Mouse (Mus musculus) forebrain, embryonic 14.5 days (tissue): ENCODE data around the gene Zfp768. TPM values are rescaled to one million over a fixed set of nuclear protein-coding genes. Genes with fewer than 3 reads are reported as not detected.
"Not testable (repeated sequence)": the region's sequence is repeated elsewhere in the genome, so short reads cannot be mapped to it uniquely, and the experiment has no call there.

ENCODE experiments used
- ATAC-seq: fragments of 200-750 bp; cut with Nextera tagmentation; 2 replicates; pipeline ENCODE4 v1.8.0; 2017; ENCODE audit warnings: mild to moderate bottlenecking, moderate library complexity
- DNase-seq: peaks from one replicate; pipeline ENCODE4 v3.0.0-alpha.2; 2015; ENCODE audit warnings: low spot score
- H3K27ac ChIP-seq: fragments of 300-500 bp; sonication (generic); 2 replicates; pipeline ENCODE4 v1.5.1; 2014; ENCODE audit warnings: low read depth, mild to moderate bottlenecking, control low read depth, low read length, moderate library complexity
- H3K27me3 ChIP-seq: fragments of 300-500 bp; sonication (generic); replicated peaks from 2 replicates; pipeline ENCODE4 v1.6.1; 2014; ENCODE audit warnings: low read length, control low read depth, mixed read lengths; ENCODE audit not compliant: control insufficient read depth, insufficient read depth
- H3K36me3 ChIP-seq: fragments of 300-500 bp; sonication (generic); 2 replicates; pipeline ENCODE4 v1.6.1; 2014; ENCODE audit warnings: low read length, control low read depth; ENCODE audit not compliant: control insufficient read depth, insufficient read depth
- H3K4me1 ChIP-seq: fragments of 300-500 bp; sonication (generic); 2 replicates; pipeline ENCODE4 v1.6.1; 2014; ENCODE audit warnings: antibody characterized with exemption, low read length, control low read depth; ENCODE audit not compliant: control insufficient read depth, insufficient read depth
- H3K4me2 ChIP-seq: fragments of 300-500 bp; sonication (generic); 2 replicates; pipeline ENCODE4 v1.6.1; 2014; ENCODE audit warnings: mild to moderate bottlenecking, control low read depth, low read length
- H3K4me3 ChIP-seq: fragments of 300-500 bp; sonication (generic); 2 replicates; pipeline ENCODE4 v1.5.1; 2014; ENCODE audit warnings: low read depth, low read length, control low read depth
- H3K9ac ChIP-seq: fragments of 300-500 bp; sonication (generic); 2 replicates; pipeline ENCODE4 v1.6.1; 2014; ENCODE audit warnings: mild to moderate bottlenecking, low read length, control low read depth, moderate library complexity
- H3K9me3 ChIP-seq: fragments of 300-500 bp; sonication (generic); replicated peaks from 2 replicates; pipeline ENCODE4 v1.6.1; 2016; ENCODE audit warnings: low read length, control low read depth, mixed read lengths; ENCODE audit not compliant: control insufficient read depth
- WGBS: fragments of 180-500 bp; shearing (Covaris S2); extraction: QIAGEN DNeasy Blood & Tissue Kit; methylation state at CpG from one replicate; pipeline ENCODE4 v1.1.7; 2014; 5-methylcytosine and 5-hydroxymethylcytosine counted together
- polyA plus RNA-seq: library from polyadenylated mRNA; unstranded; fragments of >200 nt; fragmentation: Nextera tagmentation; extraction: Ambion mirVana; gene quantifications from 2 replicates; pipeline ENCODE4 v1.2.1, GENCODE M21; 2014

The Zfp768 gene
- polyA plus RNA-seq, 1 experiment from 2014 or later: 3.5 TPM

DNA sequence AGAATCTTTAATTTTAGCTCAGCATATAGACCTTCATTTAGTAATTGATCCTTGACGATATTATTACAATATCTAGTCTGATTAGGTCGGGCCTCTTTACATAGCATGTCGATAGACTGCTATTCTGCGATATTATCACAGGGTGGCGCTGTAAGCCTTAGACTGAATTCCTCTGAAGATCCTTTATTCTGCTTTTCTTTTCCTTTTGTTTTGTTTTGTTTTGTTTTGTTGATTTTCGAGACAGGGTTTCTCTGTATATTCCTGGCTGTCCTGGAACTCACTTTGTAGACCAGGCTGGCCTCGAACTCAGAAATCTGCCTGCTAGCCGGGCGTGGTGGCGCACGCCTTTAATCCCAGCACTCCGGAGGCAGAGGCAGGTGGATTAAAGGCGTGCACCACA lies 17.0 kb upstream of the Zfp768 start:
- H3K4me2 ChIP-seq: peak overlapping the region; percentile 37
- not testable (repeated sequence) for H3K9me3 ChIP-seq, H3K9ac ChIP-seq, H3K27me3 ChIP-seq, H3K27ac ChIP-seq, H3K4me1 ChIP-seq, H3K4me3 ChIP-seq, ATAC-seq, H3K36me3 ChIP-seq
- DNase-seq: peak; percentile 85
- 10% methylated on average over 13 of the region's 13 CpGs for WGBS

DNA sequence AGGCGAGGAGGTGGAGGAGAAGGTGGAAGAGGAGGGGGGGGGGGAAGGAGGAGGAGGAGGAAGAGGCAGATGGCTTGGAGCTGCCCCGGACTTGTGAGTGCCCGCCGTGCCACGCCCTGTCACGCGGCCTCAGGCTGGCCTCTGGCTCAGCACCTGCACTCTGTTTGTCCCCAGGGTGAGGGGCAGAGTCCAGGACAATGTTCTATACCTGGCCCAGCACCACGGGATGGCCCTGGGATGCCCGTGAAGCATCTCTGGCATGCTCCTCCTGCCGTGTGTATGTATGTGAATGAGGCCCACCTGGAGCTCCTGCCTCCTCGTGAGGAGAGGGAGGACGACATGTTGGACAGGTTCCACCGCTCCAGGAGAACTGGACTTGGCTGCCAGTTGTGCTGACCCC lies 16.1 kb upstream of the Zfp768 start:
- H3K27ac ChIP-seq: no peak overlapping the region
- H3K4me1 ChIP-seq: peaks cover 2% of the 10 kb centered on the region; the same call in 1 of the 2 replicates
- H3K36me3 ChIP-seq: no peaks in the 10 kb centered on the region
- no peak for ATAC-seq
- no peak for DNase-seq
- 52% methylated on average over 13 of the region's 13 CpGs for WGBS
- H3K9ac ChIP-seq: no peak overlapping the region
- no peaks in the 10 kb centered on the region for H3K27me3 ChIP-seq
- no peaks in the 10 kb centered on the region for H3K9me3 ChIP-seq
- no peak overlapping the region for H3K4me3 ChIP-seq
- H3K4me2 ChIP-seq: no peak overlapping the region

DNA sequence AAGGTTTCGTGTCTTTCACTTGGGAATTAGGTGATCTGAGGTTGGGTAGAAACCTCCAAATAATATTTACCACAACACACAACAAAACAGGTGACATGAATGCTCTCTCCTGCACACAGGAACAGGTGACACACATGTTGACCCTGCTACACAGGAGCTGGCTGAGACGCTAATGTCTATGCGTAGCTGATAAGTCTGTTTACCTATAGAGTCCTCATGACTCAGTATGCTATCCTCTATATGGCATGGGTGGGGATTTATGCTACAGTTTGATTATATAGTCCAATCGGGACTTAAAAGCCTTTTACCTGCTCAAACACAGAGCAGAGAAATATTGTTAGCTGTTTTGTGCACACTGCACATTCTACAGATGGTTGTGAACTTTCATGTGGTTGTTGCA lies 14.9 kb upstream of the Zfp768 start:
- H3K9me3 ChIP-seq: no peaks in the 10 kb centered on the region
- peaks cover 2% of the 10 kb centered on the region; the same call in 1 of the 2 replicates for H3K4me1 ChIP-seq
- H3K36me3 ChIP-seq: no peaks in the 10 kb centered on the region
- no peak for ATAC-seq
- WGBS: 77% methylated on average over 4 of the region's 4 CpGs
- DNase-seq: no peak
- no peak overlapping the region for H3K9ac ChIP-seq
- no peak overlapping the region for H3K4me2 ChIP-seq
- H3K4me3 ChIP-seq: no peak overlapping the region
- no peak overlapping the region for H3K27ac ChIP-seq
- no peaks in the 10 kb centered on the region for H3K27me3 ChIP-seq

DNA sequence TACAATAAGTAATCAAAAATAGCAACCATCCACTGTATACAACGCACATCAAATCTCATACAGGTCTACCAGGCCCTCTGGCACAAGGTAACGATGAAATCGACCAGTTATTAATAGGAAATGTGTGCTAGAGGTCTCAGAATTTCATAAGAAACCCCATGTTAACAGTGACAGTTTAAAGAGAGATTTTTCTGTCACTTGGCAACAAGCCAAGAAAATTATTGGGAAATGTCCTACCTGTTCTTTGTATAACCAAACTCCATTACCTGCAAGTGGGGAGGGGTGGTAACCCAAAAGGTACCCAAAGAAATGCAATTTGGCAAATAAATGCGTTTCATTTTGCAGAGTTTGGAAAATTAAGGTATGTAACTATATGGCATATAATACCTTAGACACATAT lies 13.1 kb upstream of the Zfp768 start:
- no peak overlapping the region for H3K9ac ChIP-seq
- DNase-seq (no peak), ATAC-seq (no peak)
- H3K9me3 ChIP-seq: no peaks in the 10 kb centered on the region
- H3K4me1 ChIP-seq: no peaks in the 10 kb centered on the region; the same call in 1 of the 2 replicates
- H3K27me3 ChIP-seq: no peaks in the 10 kb centered on the region
- no peaks in the 10 kb centered on the region for H3K36me3 ChIP-seq
- WGBS: 74% methylated on average over 4 of the region's 4 CpGs
- H3K4me2 ChIP-seq: no peak overlapping the region
- H3K27ac ChIP-seq: no peak overlapping the region
- H3K4me3 ChIP-seq: no peak overlapping the region

DNA sequence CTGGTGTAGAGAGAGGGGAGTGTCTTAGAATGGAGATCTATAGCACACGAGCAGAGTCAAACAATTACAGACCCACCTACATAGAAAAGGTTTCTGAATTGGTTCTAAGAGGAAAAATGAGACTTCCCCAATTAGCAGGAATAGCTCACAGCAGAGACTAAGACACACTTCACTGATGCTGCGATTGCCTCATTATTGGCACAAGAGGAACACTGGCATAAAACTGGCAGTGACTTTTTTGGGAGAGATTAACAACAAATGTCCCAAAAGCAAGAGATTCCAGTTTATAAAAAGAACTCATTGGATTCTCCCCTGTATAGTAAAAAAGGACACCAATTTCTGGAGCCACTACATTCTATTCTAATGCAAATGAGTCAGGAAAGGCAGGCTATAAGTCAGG lies 12.5 kb upstream of the Zfp768 start:
- WGBS: 26% methylated on average over 2 of the region's 2 CpGs
- Histone ChIP-seq H3K9me3 (no peaks in the 10 kb centered on the region), H3K4me1 (no peaks in the 10 kb centered on the region), H3K36me3 (no peaks in the 10 kb centered on the region), H3K9ac (no peak overlapping the region), H3K4me3 (no peak overlapping the region), H3K27ac (no peak overlapping the region), H3K27me3 (no peaks in the 10 kb centered on the region), H3K4me2 (no peak overlapping the region)
- ATAC-seq: no peak
- DNase-seq: no peak

DNA sequence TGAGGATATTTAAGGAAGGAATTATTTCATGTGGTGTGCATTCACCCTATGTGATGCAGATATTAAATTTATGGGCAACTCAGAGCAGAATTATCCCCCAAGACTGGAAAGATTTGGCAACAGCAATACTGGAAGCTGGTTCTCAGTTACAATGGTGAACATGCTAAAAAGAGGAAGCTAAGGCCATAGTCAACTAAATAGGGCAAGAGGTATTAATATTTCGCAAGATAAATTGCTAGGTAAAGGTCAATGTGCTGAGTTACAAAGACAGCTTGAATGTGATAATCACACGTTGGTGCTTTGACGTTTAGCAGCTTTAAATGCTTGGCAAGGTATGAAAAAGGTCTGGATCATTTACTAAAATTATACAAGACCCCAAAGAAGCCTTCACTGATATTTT lies 10.4 kb upstream of the Zfp768 start:
- no peaks in the 10 kb centered on the region for H3K4me1 ChIP-seq
- no peaks in the 10 kb centered on the region for H3K27me3 ChIP-seq
- 72% methylated on average over 3 of the region's 3 CpGs for WGBS
- ATAC-seq: no peak
- H3K9ac ChIP-seq: no peak overlapping the region
- H3K4me3 ChIP-seq: no peak overlapping the region
- no peak for DNase-seq
- no peak overlapping the region for H3K4me2 ChIP-seq
- no peaks in the 10 kb centered on the region for H3K9me3 ChIP-seq
- no peaks in the 10 kb centered on the region for H3K36me3 ChIP-seq
- no peak overlapping the region for H3K27ac ChIP-seq

DNA sequence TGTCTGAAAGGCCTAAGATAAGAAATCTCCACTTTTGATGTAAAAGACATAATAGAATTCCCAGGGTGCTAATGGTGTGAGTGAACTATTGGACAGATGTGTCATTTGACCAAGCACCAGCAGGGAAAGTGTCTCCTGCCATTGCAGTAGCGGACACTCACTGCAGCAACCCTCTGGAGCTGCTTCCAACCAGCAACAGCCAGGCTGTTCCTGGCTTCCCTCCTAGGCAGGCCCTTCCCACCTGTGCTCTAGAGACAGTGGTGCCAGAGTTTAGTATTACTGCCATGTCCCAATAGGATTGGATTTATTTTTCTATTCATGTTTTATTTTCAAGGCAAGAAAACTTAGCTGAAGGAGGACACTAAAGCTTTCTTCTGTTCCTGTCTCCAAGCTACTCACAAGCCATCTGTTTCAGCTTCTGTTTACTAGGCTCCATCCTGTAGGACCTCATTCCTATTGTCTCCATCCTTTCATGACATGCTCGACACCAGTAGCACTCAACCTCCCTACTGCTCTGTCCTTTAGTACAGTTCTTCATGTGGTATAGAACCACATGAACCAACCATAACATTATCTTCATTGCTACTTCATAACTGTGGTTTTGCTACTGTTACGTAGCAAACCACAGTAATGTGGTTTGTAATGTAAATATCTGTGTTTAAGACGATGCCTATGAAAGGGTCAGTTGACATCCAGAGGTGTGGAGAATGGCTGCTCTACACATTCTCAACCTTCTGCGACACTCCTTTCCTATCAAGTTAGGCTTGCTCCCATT lies 6.0 kb upstream of the Zfp768 start:
- no peaks in the 10 kb centered on the region for H3K9me3 ChIP-seq
- ATAC-seq (no peak), DNase-seq (no peak)
- no peaks in the 10 kb centered on the region for H3K27me3 ChIP-seq
- no peak overlapping the region for H3K4me3 ChIP-seq
- no peak overlapping the region for H3K9ac ChIP-seq
- H3K27ac ChIP-seq: no peak overlapping the region
- no peaks in the 10 kb centered on the region for H3K4me1 ChIP-seq
- no peaks in the 10 kb centered on the region for H3K36me3 ChIP-seq
- no peak overlapping the region for H3K4me2 ChIP-seq
- WGBS: 89% methylated on average over 5 of the region's 5 CpGs

DNA sequence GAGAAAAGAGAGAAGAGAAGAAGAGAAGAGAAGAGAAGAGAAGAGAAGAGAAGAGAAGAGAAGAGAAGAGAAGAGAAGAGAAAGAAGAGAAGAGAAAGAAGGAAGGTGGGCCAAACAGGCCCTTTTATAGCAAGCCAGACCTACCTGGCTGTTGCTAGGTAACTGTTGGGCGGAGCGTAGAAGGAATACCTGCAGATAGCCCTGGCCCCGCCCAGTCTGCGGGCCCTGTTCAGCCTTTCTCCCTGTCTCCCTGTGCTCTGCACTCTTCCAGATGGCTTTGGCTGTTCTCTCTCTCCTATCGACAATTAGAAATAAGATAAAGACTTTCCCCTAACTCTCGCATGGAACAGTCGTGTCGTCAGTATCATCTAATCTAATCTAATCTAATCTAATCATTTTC lies 1.3 kb upstream of the Zfp768 start:
- Histone ChIP-seq H3K27me3 (no peaks in the 10 kb centered on the region), H3K4me2 (peak overlapping the region; percentile 68), H3K36me3 (peaks cover 17% of the 10 kb centered on the region), H3K27ac (no peak overlapping the region), H3K4me3 (peak overlapping the region; percentile 90; the same call in 1 of the 2 replicates), H3K4me1 (0 out of 2 replicates have a peak, but pooled peaks cover 6% of the 10 kb centered on the region), H3K9me3 (no peaks in the 10 kb centered on the region), H3K9ac (no peak overlapping the region)
- WGBS: 8% methylated on average over 8 of the region's 8 CpGs
- DNase-seq: no peak
- ATAC-seq: no peak

DNA sequence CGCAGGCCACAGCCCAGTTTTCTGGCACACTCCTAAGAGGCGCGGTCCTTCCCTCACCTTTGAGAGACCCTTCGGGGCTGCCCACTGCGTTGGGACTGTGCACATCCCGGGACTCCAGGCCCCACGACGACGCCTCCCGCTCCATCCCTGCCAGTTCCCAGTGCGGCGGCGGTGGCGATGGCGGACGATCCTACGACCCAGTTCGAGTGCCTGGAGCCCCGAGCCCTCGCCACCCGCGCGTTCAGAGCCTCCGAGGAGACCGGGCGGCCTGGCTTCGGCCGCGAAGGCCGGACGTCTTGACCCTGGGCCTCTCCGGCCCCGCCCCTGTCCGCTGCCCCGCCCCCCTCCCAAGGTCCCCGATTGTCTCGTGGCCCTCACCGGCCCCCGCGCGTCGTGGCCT lies 297 bp downstream of the Zfp768 start:
- peak; percentile 31 for DNase-seq
- H3K4me2 ChIP-seq: peak overlapping the region; percentile 68
- WGBS: under 1% methylated on average over 41 of the region's 42 CpGs
- ATAC-seq: peak; percentile 35
- H3K9me3 ChIP-seq: no peaks in the 10 kb centered on the region
- H3K4me3 ChIP-seq: peak overlapping the region; percentile 90
- peak overlapping the region; percentile 93 for H3K9ac ChIP-seq
- peaks cover 17% of the 10 kb centered on the region for H3K36me3 ChIP-seq
- H3K4me1 ChIP-seq: 0 out of 2 replicates have a peak, but pooled peaks cover 6% of the 10 kb centered on the region
- no peaks in the 10 kb centered on the region for H3K27me3 ChIP-seq
- H3K27ac ChIP-seq: peak overlapping the region; percentile 86
